Mouse (Mus musculus): ENCODE results near the gene Cage1. TPM values are rescaled to one million over a fixed set of nuclear protein-coding genes. Genes with fewer than 3 reads are reported as not detected.

Cage1 gene
- total RNA-seq, 2 experiments from 2014 or later: 1.9 to 2.2 TPM

- DNase-seq: no peak
Observed at GRCm38 (mm10) chr13:38010444-38010910, 26.4 kb downstream of the Cage1 start.

GRCm38 (mm10) chr13:38009721-38010408, 27.0 kb downstream of the Cage1 start:
- no peak for DNase-seq

GRCm38 (mm10) chr13:38007972-38008371, 28.9 kb downstream of the Cage1 start:
- no peak for DNase-seq

DNA sequence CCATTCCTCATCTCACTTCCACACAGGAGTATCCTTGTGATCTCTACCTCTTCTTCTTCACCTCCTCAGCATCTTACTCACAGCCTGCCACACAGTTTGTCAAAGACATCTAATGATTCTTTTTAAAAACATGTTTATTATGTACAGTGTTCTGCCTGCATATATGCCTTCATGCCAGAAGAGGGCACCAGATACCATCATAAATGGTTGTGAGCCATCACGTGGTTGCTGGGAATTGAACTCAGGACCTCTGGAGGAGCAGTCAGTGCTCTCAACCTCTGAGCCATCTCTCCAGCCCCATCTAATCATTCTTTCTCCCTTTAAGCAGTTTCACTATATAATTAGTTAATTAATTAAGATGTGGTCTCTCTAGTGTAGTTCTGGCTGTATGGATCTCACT, 34.4 kb downstream of the Cage1 start:
- no peak for DNase-seq

DNA sequence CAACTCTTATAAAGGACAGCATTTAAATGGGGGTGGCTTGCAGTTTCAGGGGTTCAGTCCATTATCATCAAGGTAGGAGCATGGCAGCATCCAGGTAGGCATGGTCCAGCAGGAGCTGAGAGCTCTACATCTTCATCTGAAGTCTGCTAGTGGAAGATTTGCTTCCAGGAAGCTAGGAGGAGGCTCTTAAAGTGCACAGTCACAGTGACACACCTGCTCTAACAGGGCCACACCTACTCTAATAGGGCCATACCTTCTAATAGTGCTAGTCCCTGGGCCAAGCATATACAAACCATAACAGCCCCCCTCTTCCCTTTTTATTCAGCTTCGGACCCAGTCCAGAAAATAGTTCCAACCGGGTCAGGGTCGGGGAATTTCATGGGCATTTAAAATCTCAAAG, 37.2 kb downstream of the Cage1 start:
- no peak for DNase-seq

DNA sequence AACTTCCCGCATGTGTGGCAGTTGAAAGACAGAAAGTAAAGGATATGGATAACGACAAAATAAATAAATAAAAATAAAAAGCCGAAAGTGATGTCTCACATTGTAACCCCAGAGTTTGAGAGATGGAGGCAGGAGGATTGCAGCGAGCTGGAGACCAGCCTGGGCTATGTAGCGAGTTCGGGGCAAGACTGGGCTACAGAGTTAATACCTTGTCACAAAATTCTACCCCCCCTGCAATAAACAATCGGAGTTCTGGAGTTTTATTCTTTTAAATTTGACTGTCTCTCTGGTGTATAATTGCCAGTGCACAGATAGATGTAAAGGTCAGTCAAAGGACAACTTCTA, 42.5 kb downstream of the Cage1 start:
- no peak for DNase-seq

DNA sequence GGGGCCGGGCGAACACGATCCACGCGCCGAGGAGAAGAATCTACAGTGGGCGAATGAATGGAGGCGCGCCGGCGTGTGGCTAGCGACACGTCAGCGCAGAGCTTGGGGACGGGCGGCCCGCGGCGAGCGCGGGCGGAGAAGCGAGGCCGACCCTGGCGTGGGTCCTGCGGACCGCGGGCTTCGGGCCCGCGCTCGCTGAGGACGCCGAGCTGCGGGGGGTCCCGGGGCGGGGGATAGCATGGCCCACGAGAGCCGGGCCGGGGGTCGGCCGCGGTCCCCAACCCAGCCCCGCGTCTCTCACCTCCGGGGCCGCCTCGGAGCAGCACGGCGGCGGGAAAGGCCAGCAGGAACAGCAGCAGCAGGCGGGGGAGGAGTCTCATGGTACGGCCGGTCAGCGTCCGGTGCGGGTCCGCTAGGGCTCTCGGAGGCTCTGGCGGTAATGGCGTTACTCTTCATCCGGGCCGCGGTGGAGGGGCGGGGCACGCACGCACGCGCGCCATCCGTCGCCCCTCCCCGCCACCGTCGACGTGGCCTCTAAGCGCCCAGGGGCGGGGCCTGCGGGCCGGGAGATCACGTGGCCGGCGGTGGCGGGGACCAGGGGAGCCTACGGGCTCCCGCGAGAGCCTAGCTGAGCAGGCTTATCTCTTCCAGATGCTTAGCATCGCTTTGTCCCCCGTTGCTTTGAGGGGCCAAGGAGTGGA, 43.0 kb downstream of the Cage1 start, which contains the start of gene Ssr1:
TSS of gene Ssr1 (minus strand) at position 514 of the 701 bp plus-strand sequence.
- DNase-seq: peak; percentile 98

DNA sequence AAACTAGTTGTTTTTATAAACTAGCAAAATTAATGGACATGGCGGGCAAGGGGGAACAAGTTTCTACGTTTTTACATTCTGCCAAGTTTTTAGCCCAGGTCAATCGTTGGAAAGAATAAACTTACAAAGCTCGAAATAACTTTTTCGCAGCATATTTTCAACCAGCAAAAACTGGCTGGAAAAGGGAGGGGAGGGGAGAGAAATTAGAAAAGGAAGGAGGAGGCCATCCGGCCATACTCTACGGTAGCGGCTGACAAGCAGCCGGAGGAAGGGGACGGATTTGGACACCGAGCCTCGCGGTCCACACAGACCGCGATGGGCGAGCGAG, 43.5 kb downstream of the Cage1 start:
- no peak for DNase-seq

DNA sequence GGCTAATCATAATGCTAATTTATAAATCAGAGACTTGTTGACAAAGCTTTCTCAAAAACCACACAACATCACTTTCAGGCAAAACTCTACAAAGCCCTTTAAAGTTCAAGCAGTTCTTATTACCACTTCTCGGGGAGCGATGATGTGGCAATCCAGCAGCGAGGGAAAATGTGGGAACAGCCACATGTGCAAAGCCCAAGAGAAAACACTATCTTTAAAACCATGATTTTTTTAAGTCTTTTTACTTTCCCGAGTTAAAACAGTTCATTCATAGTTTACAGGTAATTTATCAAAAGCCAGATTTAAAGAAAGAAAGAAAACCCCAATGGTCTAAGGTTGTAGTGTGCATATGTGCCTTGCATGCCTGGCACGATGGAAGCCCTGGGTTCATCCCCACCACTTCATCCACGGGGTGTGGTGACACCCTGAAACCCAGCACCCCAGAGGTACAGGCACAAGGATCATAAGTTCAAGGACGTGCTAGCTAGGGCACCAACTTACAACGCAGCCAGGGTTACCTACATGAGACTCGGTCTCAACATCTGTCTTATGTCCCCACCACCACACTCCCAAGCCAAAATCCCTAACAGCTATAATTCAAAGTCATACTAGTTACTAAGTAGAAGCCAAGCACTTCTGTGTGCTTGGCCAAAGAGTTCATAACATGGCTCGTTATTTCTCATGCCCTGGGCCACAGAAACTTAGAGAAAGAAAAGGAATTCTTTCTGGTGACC, 44.1 kb downstream of the Cage1 start:
- no peak for DNase-seq

- no peak for DNase-seq
Observed at GRCm38 (mm10) chr13:37989701-37990100, 47.2 kb downstream of the Cage1 start.

DNA sequence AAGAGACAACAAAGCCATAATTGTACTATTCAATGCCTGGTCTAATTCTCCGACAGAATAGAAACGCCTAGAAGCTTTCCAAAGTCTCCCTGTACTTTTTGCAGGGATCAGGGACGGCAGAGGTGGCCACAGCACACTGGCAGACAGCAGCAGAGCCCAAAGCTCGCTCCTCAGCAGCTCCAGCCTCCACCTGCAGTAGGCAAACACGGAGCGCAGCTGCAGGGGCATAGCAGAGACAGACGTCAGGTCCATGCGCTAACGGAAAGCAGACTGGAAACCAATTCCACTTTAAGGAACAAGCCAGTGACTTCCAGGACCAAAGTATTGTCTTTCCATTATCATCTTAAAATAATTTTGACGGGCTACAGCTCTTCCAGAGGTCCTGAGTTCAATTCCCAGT, 50.7 kb downstream of the Cage1 start:
- DNase-seq: no peak

DNA sequence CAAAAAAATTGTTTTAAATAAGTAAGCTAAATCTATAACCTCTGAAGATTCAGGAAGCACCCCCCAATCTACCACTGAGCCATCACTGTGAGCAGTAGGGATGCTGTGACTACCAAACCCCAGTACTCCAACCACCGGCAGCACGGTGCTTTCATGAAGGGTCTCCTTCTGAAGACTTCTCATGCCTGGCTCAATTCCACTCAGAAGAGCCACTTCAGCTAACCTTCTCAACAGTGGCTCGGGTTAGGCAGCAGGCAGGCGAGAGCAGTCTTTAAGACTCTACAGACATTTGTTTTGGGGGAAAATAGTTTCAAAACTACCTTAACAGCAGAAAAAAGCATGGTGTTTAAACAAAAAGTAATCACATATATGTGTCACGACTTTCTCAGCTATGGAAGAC, 55.8 kb downstream of the Cage1 start:
- no peak for DNase-seq

- no peak for DNase-seq
Observed at GRCm38 (mm10) chr13:37980346-37980745, 56.5 kb downstream of the Cage1 start.

- no peak for DNase-seq
Observed at GRCm38 (mm10) chr13:37979506-37979905, 57.4 kb downstream of the Cage1 start.

DNA sequence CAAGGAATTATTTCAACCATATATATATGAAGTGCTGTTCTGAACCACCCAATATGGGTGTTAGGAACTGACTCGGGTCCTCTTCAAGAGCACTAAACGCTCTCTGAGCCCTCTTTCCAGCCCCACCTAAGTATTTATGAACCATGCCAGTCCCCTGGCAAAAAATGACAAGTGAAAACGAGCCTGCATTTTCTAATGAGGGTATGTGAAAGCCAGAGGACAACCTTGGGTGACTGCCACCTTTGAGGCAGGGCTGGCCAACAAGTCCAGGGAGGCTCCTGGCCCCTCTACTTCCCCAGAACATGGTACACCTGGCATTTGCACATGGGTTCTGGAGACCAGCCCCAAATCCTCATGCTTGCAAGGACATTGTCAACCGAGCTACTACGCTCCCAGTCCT, 62.1 kb downstream of the Cage1 start:
- DNase-seq: no peak

GRCm38 (mm10) chr13:37974036-37974435, 62.8 kb downstream of the Cage1 start:
- no peak for DNase-seq

GRCm38 (mm10) chr13:37970887-37971530, 65.9 kb downstream of the Cage1 start:
- no peak for DNase-seq

- no peak for DNase-seq
Observed at GRCm38 (mm10) chr13:37969988-37970387, 66.9 kb downstream of the Cage1 start.

GRCm38 (mm10) chr13:37969337-37969736, 67.5 kb downstream of the Cage1 start:
- peak; percentile 94 for DNase-seq

- DNase-seq: no peak
Observed at GRCm38 (mm10) chr13:37967565-37967964, 69.3 kb downstream of the Cage1 start.

DNA sequence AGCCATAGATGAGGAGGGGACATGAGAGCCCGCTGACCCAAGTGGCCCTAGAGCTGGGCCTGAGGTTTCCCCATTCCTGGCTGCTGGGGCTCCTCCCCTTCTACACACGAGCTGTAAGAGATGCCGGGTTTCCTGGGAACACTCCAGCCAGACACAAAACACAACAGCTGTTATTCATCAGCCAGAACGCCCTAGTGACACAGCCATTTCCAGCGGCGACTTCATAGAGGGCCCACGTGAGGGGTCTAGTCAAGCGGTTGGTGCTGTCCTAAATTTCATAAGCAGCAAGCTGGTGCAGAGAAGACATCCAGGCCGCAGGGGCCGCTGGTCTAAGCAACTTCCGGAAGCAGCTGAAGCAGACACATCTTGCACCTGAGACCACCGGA, 69.8 kb downstream of the Cage1 start:
- peak; percentile 58 for DNase-seq

DNA sequence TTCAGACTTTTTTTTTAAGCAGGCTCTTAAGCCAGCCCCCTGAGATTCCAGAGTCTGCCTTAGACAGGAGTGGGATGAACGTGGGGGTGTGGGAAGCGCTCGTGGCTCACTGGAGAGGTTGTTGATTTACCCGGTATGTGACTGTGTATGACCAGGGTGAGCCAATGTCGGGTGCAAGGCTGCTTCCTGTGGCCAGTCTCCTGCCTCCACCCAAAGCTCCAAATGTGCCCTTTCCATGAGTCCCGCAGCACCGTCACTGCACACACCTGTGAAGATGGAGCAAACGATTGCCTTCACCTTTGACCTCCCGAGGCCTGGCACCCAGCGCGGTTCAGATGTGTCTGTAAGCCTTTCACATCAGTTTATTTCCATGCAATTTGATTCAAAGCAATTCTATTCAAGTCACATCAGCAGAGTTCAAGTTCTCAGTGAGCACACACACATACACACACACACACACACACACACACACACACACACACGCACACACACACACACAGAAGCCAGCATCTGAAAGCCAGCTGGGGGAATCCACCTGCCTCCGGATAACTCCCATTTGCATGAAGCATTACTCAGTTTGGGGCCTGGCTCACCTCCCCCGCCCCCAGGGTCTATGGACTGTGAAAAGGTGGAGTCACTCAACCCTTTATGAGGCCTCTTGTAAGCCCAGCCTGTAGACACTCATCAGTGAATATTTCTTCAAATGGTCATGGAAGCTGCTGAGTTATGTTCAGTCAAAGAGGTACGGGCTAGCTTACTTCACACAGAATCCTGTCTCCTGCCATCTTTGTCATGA, 70.4 kb downstream of the Cage1 start:
- DNase-seq: no peak
